8 mouse cellular contexts compared by ENCODE assay signal in the genomic region with DNA sequence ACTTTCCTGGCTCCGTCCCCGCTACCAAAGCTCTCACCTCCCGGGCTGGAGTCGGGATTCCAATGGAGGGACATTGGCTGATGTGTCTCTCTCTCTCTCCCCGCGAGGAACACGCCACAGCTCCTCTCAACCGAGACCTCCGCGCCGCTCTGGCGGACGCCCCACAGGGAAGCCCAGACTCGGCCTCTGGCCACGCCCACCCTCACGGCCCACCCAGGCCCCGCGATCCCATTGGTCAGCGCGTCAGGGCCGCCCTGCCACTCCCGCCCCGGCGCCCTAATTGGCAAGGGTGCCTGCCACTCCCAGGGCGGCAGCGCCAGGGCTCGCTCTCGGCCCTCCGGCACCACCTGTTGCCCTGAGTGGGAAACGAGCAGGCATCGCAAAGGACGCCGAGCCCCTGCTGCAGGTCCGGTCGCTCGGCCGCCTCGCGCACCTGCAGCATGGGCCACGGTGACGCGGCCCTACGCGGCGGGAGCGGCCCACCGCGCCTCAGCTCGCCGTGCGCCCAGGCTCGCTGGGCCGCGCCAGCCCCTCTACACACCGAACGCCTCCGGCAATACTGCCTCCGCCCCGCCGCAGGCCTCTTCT. TPM values are rescaled to one million over a fixed set of nuclear protein-coding genes. Genes with fewer than 3 reads are reported as not detected.
A peak's percentile ranks its signal among the peaks of the same experiment; 100 is the strongest.
DNase-seq lines count a peak whose midpoint lies in the region; ATAC-seq lines count a peak whose summit lies in the region.

No protein-coding gene starts in this region.

- DNase-seq in c-Kit-negative CD71-positive TER-119-positive erythroid progenitor cells, embryonic 14.5 days (ENCODE audit: low read depth, low spot score) = peak; percentile 95
- peak; percentile 98 for DNase-seq in forebrain, embryonic 10.5 days (ENCODE audit: extremely low spot score, low spot score)
- DNase-seq in kidney, postnatal 36 days = peak; percentile 99
- peak; percentile 81 for DNase-seq in telencephalon, adult 2 months (ENCODE audit: low read depth, low spot score)

- under 1% methylated on average over 60 of the region's 60 CpGs for WGBS in forebrain, embryonic 10.5 days
- under 1% methylated on average over 60 of the region's 60 CpGs for WGBS in heart, embryonic 16.5 days
- WGBS in liver, embryonic 15.5 days (ENCODE audit: insufficient replicate concordance) = under 1% methylated on average over 59 of the region's 60 CpGs
- WGBS in neural tube, embryonic 12.5 days = under 1% methylated on average over 60 of the region's 60 CpGs

- peaks cover 20% of the 10 kb centered on the region for H3K27me3 ChIP-seq in forebrain, embryonic 10.5 days (ENCODE audit: poor library complexity, severe bottlenecking)
- no peaks in the 10 kb centered on the region for H3K27me3 ChIP-seq in heart, embryonic 16.5 days (ENCODE audit: control insufficient read depth, insufficient read depth, low read length)
- H3K27me3 ChIP-seq in liver, embryonic 15.5 days = 0 out of 2 replicates have a peak, but pooled peaks cover 3% of the 10 kb centered on the region
- no peaks in the 10 kb centered on the region for H3K27me3 ChIP-seq in neural tube, embryonic 12.5 days (replicated peaks)

- peak overlapping the region; percentile 90 for H3K9ac ChIP-seq in heart, embryonic 16.5 days (ENCODE audit: low read length)
- H3K9ac ChIP-seq in liver, embryonic 15.5 days = peak overlapping the region; percentile 95
- peak overlapping the region; percentile 85 for H3K9ac ChIP-seq in neural tube, embryonic 12.5 days

- no peaks in the 10 kb centered on the region for H3K9me3 ChIP-seq in forebrain, embryonic 10.5 days
- no peaks in the 10 kb centered on the region for H3K9me3 ChIP-seq in heart, embryonic 16.5 days (replicated peaks; ENCODE audit: control insufficient read depth, low read length)
- H3K9me3 ChIP-seq in liver, embryonic 15.5 days (replicated peaks) = no peaks in the 10 kb centered on the region
- H3K9me3 ChIP-seq in neural tube, embryonic 12.5 days = no peaks in the 10 kb centered on the region

- peak overlapping the region; percentile 81 for H3K4me2 ChIP-seq in heart, embryonic 16.5 days (ENCODE audit: low read depth, low read length)
- H3K4me2 ChIP-seq in liver, embryonic 15.5 days = peak overlapping the region; percentile 88
- H3K4me2 ChIP-seq in neural tube, embryonic 12.5 days (replicated peaks) = peak overlapping the region; percentile 75

- peak overlapping the region; percentile 94 for H3K27ac ChIP-seq in forebrain, embryonic 10.5 days
- H3K27ac ChIP-seq in heart, embryonic 16.5 days (ENCODE audit: low read length) = peak overlapping the region; percentile 96
- peak overlapping the region; percentile 99 for H3K27ac ChIP-seq in liver, embryonic 15.5 days (replicated peaks)
- H3K27ac ChIP-seq in neural tube, embryonic 12.5 days = peak overlapping the region; percentile 76

- H3K4me1 ChIP-seq in forebrain, embryonic 10.5 days = peaks cover 12% of the 10 kb centered on the region
- peaks cover 9% of the 10 kb centered on the region for H3K4me1 ChIP-seq in heart, embryonic 16.5 days (ENCODE audit: control insufficient read depth, insufficient read depth, low read length)
- peaks cover 19% of the 10 kb centered on the region for H3K4me1 ChIP-seq in liver, embryonic 15.5 days (replicated peaks)
- H3K4me1 ChIP-seq in neural tube, embryonic 12.5 days = peaks cover 3% of the 10 kb centered on the region; the same call in 1 of the 2 replicates

- H3K36me3 ChIP-seq in forebrain, embryonic 10.5 days (replicated peaks) = 0 out of 2 replicates have a peak, but pooled peaks cover 2% of the 10 kb centered on the region
- H3K36me3 ChIP-seq in heart, embryonic 16.5 days (ENCODE audit: control insufficient read depth, insufficient read depth) = peaks cover 4% of the 10 kb centered on the region; the same call in 1 of the 2 replicates
- H3K36me3 ChIP-seq in liver, embryonic 15.5 days (replicated peaks) = peaks cover 21% of the 10 kb centered on the region
- H3K36me3 ChIP-seq in neural tube, embryonic 12.5 days = no peaks in the 10 kb centered on the region

- ATAC-seq in CD4-positive, CD25-positive, alpha-beta regulatory T cell, adult 4 months = peak; percentile 74
- ATAC-seq in heart, embryonic 16.5 days (replicated peaks; ENCODE audit: extremely low read depth, insufficient read depth, low FRiP score) = peak; percentile 95
- peak; percentile 93 for ATAC-seq in liver, embryonic 15.5 days (ENCODE audit: insufficient read depth)
- ATAC-seq in neural tube, embryonic 12.5 days (ENCODE audit: low FRiP score, low read depth) = peak; percentile 97

- H3K4me3 ChIP-seq in forebrain, embryonic 10.5 days = peak overlapping the region; percentile 79
- peak overlapping the region; percentile 93 for H3K4me3 ChIP-seq in heart, embryonic 16.5 days (ENCODE audit: low read length)
- H3K4me3 ChIP-seq in liver, embryonic 15.5 days (replicated peaks) = peak overlapping the region; percentile 72
- H3K4me3 ChIP-seq in neural tube, embryonic 12.5 days = peak overlapping the region; percentile 90

RNA-seq across cellular contexts. Expression of gene Arl4a, which starts 0.5 kb away (rescaled TPM):
- polyA plus RNA-seq in CD4-positive, CD25-positive, alpha-beta regulatory T cell, adult 4 months (2017; shearing (Covaris generic)) = 10 to 100 TPM; 89.4 to 99.4 TPM
- polyA plus RNA-seq in forebrain, embryonic 10.5 days (2016; fragmentation: Nextera tagmentation; extraction: Ambion mirVana) = 35.0 and 36.1 TPM in 2 replicates
- polyA plus RNA-seq in heart, embryonic 16.5 days (2015; fragmentation: Nextera tagmentation; extraction: Ambion mirVana) = 32.8 and 38.5 TPM in 2 replicates
- 81.6 and 91.3 TPM in 2 replicates for polyA plus RNA-seq in liver, embryonic 15.5 days (2015; fragmentation: Nextera tagmentation; extraction: Ambion mirVana)
- 113 and 126 TPM in 2 replicates for polyA plus RNA-seq in neural tube, embryonic 12.5 days (2016; fragmentation: Nextera tagmentation; extraction: Ambion mirVana)

Comparison
In these comparisons a context has a peak if more than half of its experiments do, and no peak if none do; other contexts are left out.
1. Peak in every context shown above with its lines: DNase-seq, ATAC-seq, H3K4me3 ChIP-seq and H3K27ac ChIP-seq.